Mouse (Mus musculus): ENCODE data around the gene Ube2g2. TPM values are rescaled to one million over a fixed set of nuclear protein-coding genes. Genes with fewer than 3 reads are reported as not detected.
"Not testable (repeated sequence)": the region's sequence is repeated elsewhere in the genome, so short reads cannot be mapped to it uniquely, and the experiment has no call there.

Ube2g2 gene
- polyA plus RNA-seq, 1 experiment from 2014 or later = 78.1 TPM

GRCm38 (mm10) chr10:77690356-77690807 is 68.3 kb downstream of the Ube2g2 start, which contains the start of gene Gm19402:
Gene Gm19402, minus strand, starts transcription at chr10:77690757.
- not testable (repeated sequence) for H3K36me3 ChIP-seq (ENCODE audit: control insufficient read depth, insufficient read depth, low read length); ATAC-seq (replicated peaks; ENCODE audit: low FRiP score); DNase-seq (ENCODE audit: low spot score); H3K4me2 ChIP-seq (ENCODE audit: low read depth, low read length, severe bottlenecking); H3K4me3 ChIP-seq (ENCODE audit: low read depth, low read length); H3K4me1 ChIP-seq (replicated peaks; ENCODE audit: control insufficient read depth, insufficient read depth, low read length); H3K9me3 ChIP-seq (ENCODE audit: control insufficient read depth, low read length); H3K9ac ChIP-seq (ENCODE audit: low read length); H3K27ac ChIP-seq (ENCODE audit: low read depth, low read length)
- WGBS = 63% methylated on average over 3 of the region's 3 CpGs
- peaks cover 13% of the 10 kb centered on the region for H3K27me3 ChIP-seq (ENCODE audit: control insufficient read depth, insufficient read depth, low read length)

MicroRNA genes within 50 kb of the gene (microRNA counts, 519-probe panel; counts per million panel counts)
- microRNA mmu-miR-1930 = 31.2 counts per million

Small RNAs within 50 kb of the gene (microRNA-seq; reads per million reads assigned to microRNA genes)
- 58.9 reads per million, percentile 29 among the genes with 10 or more reads in this experiment for gene Mir1930 (ENCODE audit: insufficient number of aligned reads)

Other genes starting within 250 kb of the Ube2g2 start
- 6.2 TPM in 2 replicates for gene Adarb1, start 204.0 kb upstream of the Ube2g2 start, polyA plus RNA-seq (2014; fragmentation: Nextera tagmentation; extraction: Ambion mirVana)
- 40.6 and 41.9 TPM in 2 replicates for gene Fam207a, start 106.5 kb upstream of the Ube2g2 start, polyA plus RNA-seq (2014; fragmentation: Nextera tagmentation; extraction: Ambion mirVana)
- 1.2 and 1.3 TPM in 2 replicates for gene Itgb2, start 92.0 kb upstream of the Ube2g2 start, polyA plus RNA-seq (2014; fragmentation: Nextera tagmentation; extraction: Ambion mirVana)
- gene Pttg1ip, start 40.6 kb upstream of the Ube2g2 start, polyA plus RNA-seq (2014; fragmentation: Nextera tagmentation; extraction: Ambion mirVana) = 69.0 and 73.8 TPM in 2 replicates
- 336 and 367 TPM in 2 replicates for gene Sumo3, start 16.2 kb upstream of the Ube2g2 start, polyA plus RNA-seq (2014; fragmentation: Nextera tagmentation; extraction: Ambion mirVana)
- not detected in 2 replicates for gene Gm49325, start 16.1 kb upstream of the Ube2g2 start, polyA plus RNA-seq (2014; fragmentation: Nextera tagmentation; extraction: Ambion mirVana)
- 1.4 and 1.5 TPM in 2 replicates for gene Tspear, start 64.3 kb downstream of the Ube2g2 start, polyA plus RNA-seq (2014; fragmentation: Nextera tagmentation; extraction: Ambion mirVana)
- not detected in 2 replicates for gene Gm19402, start 68.5 kb downstream of the Ube2g2 start, polyA plus RNA-seq (2014; fragmentation: Nextera tagmentation; extraction: Ambion mirVana)
- gene Gm9508, start 75.0 kb downstream of the Ube2g2 start, polyA plus RNA-seq (2014; fragmentation: Nextera tagmentation; extraction: Ambion mirVana) = not detected in 2 replicates
- not detected in 2 replicates for gene Gm10272, start 84.4 kb downstream of the Ube2g2 start, polyA plus RNA-seq (2014; fragmentation: Nextera tagmentation; extraction: Ambion mirVana)
- gene Gm10024, start 89.2 kb downstream of the Ube2g2 start, polyA plus RNA-seq (2014; fragmentation: Nextera tagmentation; extraction: Ambion mirVana) = not detected in 2 replicates
- not detected in 2 replicates for gene Gm10142, start 93.5 kb downstream of the Ube2g2 start, polyA plus RNA-seq (2014; fragmentation: Nextera tagmentation; extraction: Ambion mirVana)
- gene Krtap12-1, start 98.3 kb downstream of the Ube2g2 start, polyA plus RNA-seq (2014; fragmentation: Nextera tagmentation; extraction: Ambion mirVana) = not detected in 2 replicates
- gene Gm10100, start 104.2 kb downstream of the Ube2g2 start, polyA plus RNA-seq (2014; fragmentation: Nextera tagmentation; extraction: Ambion mirVana) = not detected in 2 replicates
- gene Gm18596, start 120.4 kb downstream of the Ube2g2 start, polyA plus RNA-seq (2014; fragmentation: Nextera tagmentation; extraction: Ambion mirVana) = not detected in 2 replicates
- gene Gm9736, start 129.1 kb downstream of the Ube2g2 start, polyA plus RNA-seq (2014; fragmentation: Nextera tagmentation; extraction: Ambion mirVana) = not detected in 2 replicates
- gene Gm3233, start 137.4 kb downstream of the Ube2g2 start, polyA plus RNA-seq (2014; fragmentation: Nextera tagmentation; extraction: Ambion mirVana) = not detected in 2 replicates
- not detected in 2 replicates for gene Gm3238, start 149.1 kb downstream of the Ube2g2 start, polyA plus RNA-seq (2014; fragmentation: Nextera tagmentation; extraction: Ambion mirVana)
- gene Gm7138, start 154.7 kb downstream of the Ube2g2 start, polyA plus RNA-seq (2014; fragmentation: Nextera tagmentation; extraction: Ambion mirVana) = not detected in 2 replicates
- not detected in 2 replicates for gene Gm3250, start 160.3 kb downstream of the Ube2g2 start, polyA plus RNA-seq (2014; fragmentation: Nextera tagmentation; extraction: Ambion mirVana)
- not detected in 2 replicates for gene Gm7137, start 165.9 kb downstream of the Ube2g2 start, polyA plus RNA-seq (2014; fragmentation: Nextera tagmentation; extraction: Ambion mirVana)
- gene Gm9639, start 172.8 kb downstream of the Ube2g2 start, polyA plus RNA-seq (2014; fragmentation: Nextera tagmentation; extraction: Ambion mirVana) = not detected in 2 replicates
- gene Gm19668, start 176.9 kb downstream of the Ube2g2 start, polyA plus RNA-seq (2014; fragmentation: Nextera tagmentation; extraction: Ambion mirVana) = not detected in 2 replicates
- not detected in 2 replicates for gene Gm9507, start 189.6 kb downstream of the Ube2g2 start, polyA plus RNA-seq (2014; fragmentation: Nextera tagmentation; extraction: Ambion mirVana)
- gene Gm2696, start 192.4 kb downstream of the Ube2g2 start, polyA plus RNA-seq (2014; fragmentation: Nextera tagmentation; extraction: Ambion mirVana) = not detected in 2 replicates
- not detected in 2 replicates for gene Krtap10-4, start 204.8 kb downstream of the Ube2g2 start, polyA plus RNA-seq (2014; fragmentation: Nextera tagmentation; extraction: Ambion mirVana)
- not detected in 2 replicates for gene Krtap10-10, start 213.7 kb downstream of the Ube2g2 start, polyA plus RNA-seq (2014; fragmentation: Nextera tagmentation; extraction: Ambion mirVana)
- not detected in 2 replicates for gene Gm36176, start 224.5 kb downstream of the Ube2g2 start, polyA plus RNA-seq (2014; fragmentation: Nextera tagmentation; extraction: Ambion mirVana)
- not detected in 2 replicates for gene Gm10318, start 230.6 kb downstream of the Ube2g2 start, polyA plus RNA-seq (2014; fragmentation: Nextera tagmentation; extraction: Ambion mirVana)
- not detected in 2 replicates for gene Gm3285, start 239.7 kb downstream of the Ube2g2 start, polyA plus RNA-seq (2014; fragmentation: Nextera tagmentation; extraction: Ambion mirVana)